Mouse (Mus musculus): ENCODE data around the gene Uggt1. TPM values are rescaled to one million over a fixed set of nuclear protein-coding genes. Genes with fewer than 3 reads are reported as not detected.

The Uggt1 gene
- polyA plus RNA-seq, 1 experiment = 15.9 TPM

DNA sequence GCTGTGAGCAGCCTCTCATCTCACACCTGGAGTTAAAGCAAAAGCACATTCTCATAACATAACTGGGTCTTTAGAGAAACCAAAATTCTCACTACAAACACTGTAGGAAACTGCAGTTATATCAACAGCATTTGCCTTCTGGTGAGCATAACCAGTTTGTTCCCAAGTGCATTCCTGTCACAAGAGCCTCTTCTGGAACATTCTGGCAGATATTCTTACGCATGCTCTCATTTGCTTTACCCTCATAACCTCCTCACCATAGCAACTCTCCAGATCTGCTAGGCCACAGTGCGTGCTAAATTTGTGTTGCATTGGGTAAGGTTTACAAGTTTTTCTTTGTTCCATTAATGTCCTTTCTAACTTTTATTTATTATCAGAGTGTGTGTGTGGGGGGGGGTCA lies 14.8 kb upstream of the Uggt1 start:
- 95% methylated on average over 2 of the region's 2 CpGs for WGBS
- Histone ChIP-seq H3K4me3 (ENCODE audit: extremely low read depth, insufficient read depth, insufficient read length) (no peak overlapping the region), H3K36me3 (ENCODE audit: control insufficient read depth, insufficient read depth, low read length) (no peaks in the 10 kb centered on the region), H3K4me1 (ENCODE audit: control insufficient read depth, insufficient read depth, insufficient read length) (peaks cover 23% of the 10 kb centered on the region), H3K27me3 (ENCODE audit: control insufficient read depth, insufficient read depth, low read length) (no peaks in the 10 kb centered on the region), H3K27ac (ENCODE audit: insufficient read depth, low read length) (no peak overlapping the region)
- TF ChIP-seq CTCF (IDR thresholded peaks at IDR 0.05; ENCODE audit: extremely low read depth, insufficient read depth, insufficient read length, insufficient replicate concordance) = no peak
- no peak for TF ChIP-seq POLR2A (IDR thresholded peaks at IDR 0.05; ENCODE audit: low read depth, low read length)
- DNase-seq (ENCODE audit: low read depth in 1 of 2, low spot score in 2 of 2) = no peak

DNA sequence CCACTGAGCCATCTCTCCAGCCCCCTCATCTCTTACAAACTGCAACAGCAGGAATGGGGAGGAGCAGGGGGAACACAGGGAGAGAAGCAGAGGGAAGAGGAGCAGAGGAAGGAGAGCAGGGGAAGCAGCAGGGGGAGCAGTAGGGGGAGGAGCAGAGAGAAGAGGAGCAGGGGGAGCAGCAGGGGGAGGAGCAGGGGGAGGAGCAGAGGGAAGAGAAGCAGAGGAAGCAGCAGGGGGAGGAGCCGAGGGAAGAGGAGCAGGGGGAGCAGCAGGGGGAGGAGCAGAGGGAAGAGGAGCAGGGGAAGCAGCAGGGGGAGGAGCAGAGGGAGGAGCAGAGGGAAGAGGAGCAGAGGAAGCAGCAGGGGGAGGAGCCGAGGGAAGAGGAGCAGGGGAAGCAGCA lies 14.1 kb upstream of the Uggt1 start:
- TF ChIP-seq POLR2A (IDR thresholded peaks at IDR 0.05; ENCODE audit: low read depth, low read length) (no peak), CTCF (IDR thresholded peaks at IDR 0.05; ENCODE audit: extremely low read depth, insufficient read depth, insufficient read length, insufficient replicate concordance) (no peak)
- WGBS = 48% methylated on average over 2 of the region's 2 CpGs
- peaks cover 23% of the 10 kb centered on the region for H3K4me1 ChIP-seq (ENCODE audit: control insufficient read depth, insufficient read depth, insufficient read length)

DNA sequence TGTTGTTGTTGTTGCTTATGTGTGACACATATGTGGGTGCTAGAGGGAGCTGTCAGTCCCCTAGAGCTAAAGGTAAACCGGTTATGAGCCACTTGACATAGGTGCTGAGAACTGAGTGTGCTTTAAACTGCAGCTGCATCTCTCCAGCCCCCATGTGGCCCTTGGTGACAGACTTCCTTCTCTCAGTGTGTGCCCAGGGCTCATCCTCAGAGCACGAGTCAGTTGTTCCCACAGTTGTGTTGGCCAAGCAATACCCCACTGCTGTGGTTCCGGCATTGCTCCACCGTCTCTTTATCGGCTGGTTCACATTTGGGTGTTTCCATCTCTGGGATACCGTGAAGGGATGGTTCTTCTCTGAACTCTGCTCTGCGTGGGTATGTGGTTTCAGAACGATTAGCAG lies 12.8 kb upstream of the Uggt1 start:
- whole genome bisulfite sequencing = 74% methylated on average over 8 of the region's 8 CpGs
- no peak overlapping the region for H3K27ac ChIP-seq (ENCODE audit: insufficient read depth, low read length)
- H3K4me1 ChIP-seq (ENCODE audit: control insufficient read depth, insufficient read depth, insufficient read length) = peaks cover 16% of the 10 kb centered on the region

More for the DNA sequence above, 14.1 kb upstream of the Uggt1 start:
- H3K36me3 ChIP-seq (ENCODE audit: control insufficient read depth, insufficient read depth, low read length) = no peaks in the 10 kb centered on the region
- DNase-seq (ENCODE audit: low read depth in 1 of 2, low spot score in 2 of 2) = no peak
- no peaks in the 10 kb centered on the region for H3K27me3 ChIP-seq (ENCODE audit: control insufficient read depth, insufficient read depth, low read length)
- no peak overlapping the region for H3K4me3 ChIP-seq (ENCODE audit: extremely low read depth, insufficient read depth, insufficient read length)
- H3K27ac ChIP-seq (ENCODE audit: insufficient read depth, low read length) = no peak overlapping the region

DNA sequence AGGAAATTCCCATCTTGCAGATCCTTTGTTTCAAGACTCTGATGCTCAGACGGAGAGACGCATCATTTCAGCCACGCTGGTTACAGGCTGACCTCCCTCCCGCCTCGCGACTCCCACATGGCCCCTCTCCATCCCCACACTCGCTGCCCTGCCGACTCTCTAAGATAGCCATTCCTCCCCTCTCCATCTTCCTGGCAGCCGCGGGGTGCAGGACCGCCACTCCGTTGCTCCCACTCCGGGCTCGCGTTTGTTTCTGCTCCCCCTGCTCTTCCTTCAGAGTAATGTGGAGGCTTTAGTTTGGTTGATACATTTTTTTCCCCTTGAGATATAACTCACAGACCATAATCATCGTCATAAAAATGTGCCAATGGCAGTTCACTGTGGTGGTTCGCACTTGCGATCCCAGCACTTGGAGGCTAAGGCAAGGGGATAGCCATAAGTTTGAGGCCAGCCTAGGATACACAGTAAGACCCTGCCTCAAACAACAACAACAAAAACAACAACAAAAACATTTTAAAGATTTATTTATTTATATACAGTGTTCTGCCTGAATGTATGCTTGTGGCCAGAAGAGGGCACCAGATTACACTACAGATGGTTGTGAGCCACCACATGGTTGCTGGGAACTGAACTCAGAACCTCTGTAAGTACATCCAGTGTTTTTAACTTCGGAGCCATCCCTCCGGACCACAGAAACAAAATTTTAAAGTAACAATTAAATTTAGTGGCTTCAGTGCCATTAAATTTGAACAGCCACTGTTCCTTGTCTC lies 11.5 kb upstream of the Uggt1 start:
- 93% methylated on average over 20 of the region's 20 CpGs for WGBS
- Histone ChIP-seq H3K4me1 (ENCODE audit: control insufficient read depth, insufficient read depth, insufficient read length) (peaks cover 4% of the 10 kb centered on the region), H3K27me3 (ENCODE audit: control insufficient read depth, insufficient read depth, low read length) (no peaks in the 10 kb centered on the region), H3K4me3 (ENCODE audit: extremely low read depth, insufficient read depth, insufficient read length) (no peak overlapping the region), H3K27ac (ENCODE audit: insufficient read depth, low read length) (no peak overlapping the region), H3K36me3 (ENCODE audit: control insufficient read depth, insufficient read depth, low read length) (no peaks in the 10 kb centered on the region)
- TF ChIP-seq POLR2A (IDR thresholded peaks at IDR 0.05; ENCODE audit: low read depth, low read length) (no peak), CTCF (IDR thresholded peaks at IDR 0.05; ENCODE audit: extremely low read depth, insufficient read depth, insufficient read length, insufficient replicate concordance) (no peak)
- DNase-seq (ENCODE audit: low read depth in 1 of 2, low spot score in 2 of 2) = no peak

More for the DNA sequence above, 12.8 kb upstream of the Uggt1 start:
- DNase-seq (ENCODE audit: low read depth in 1 of 2, low spot score in 2 of 2) = no peak
- no peaks in the 10 kb centered on the region for H3K36me3 ChIP-seq (ENCODE audit: control insufficient read depth, insufficient read depth, low read length)
- H3K27me3 ChIP-seq (ENCODE audit: control insufficient read depth, insufficient read depth, low read length) = no peaks in the 10 kb centered on the region
- no peak for TF ChIP-seq POLR2A (IDR thresholded peaks at IDR 0.05; ENCODE audit: low read depth, low read length)
- TF ChIP-seq CTCF (IDR thresholded peaks at IDR 0.05; ENCODE audit: extremely low read depth, insufficient read depth, insufficient read length, insufficient replicate concordance) = no peak
- no peak overlapping the region for H3K4me3 ChIP-seq (ENCODE audit: extremely low read depth, insufficient read depth, insufficient read length)

DNA sequence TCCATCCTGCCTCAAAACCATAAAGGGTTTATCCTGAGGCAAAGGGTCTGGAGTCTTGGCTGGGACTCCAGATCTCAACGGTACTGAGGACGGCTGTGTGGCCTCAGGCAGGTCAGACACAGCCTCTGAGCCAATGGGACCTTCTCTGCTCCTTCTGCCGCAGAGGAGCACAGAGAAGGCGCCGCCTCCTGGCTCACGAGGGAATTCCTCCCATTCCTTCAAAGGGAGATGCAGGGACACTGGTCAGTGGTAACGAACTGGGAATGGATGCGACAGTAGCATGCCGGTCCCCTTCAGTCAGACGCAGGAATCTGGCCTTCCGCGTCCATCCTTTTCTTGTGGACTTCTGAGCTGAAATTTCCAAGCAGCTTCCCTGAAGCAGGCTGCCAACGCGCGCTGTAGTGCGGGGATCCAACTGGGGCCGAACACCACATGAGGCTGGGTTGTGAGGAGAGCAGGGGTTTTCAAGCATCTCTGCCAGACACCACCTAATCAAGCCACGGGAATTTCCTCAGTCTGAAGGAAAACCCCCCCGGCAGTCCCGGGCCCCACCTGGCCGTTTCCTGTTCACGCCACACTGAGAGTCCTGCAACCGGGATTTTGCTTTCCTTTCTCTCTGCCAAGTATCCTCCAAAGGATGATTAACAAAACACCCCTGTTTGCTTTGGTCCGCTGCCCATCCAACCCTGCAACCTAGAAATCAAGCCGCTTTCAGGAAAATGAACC lies 10.3 kb upstream of the Uggt1 start:
- H3K36me3 ChIP-seq (ENCODE audit: control insufficient read depth, insufficient read depth, low read length) = no peaks in the 10 kb centered on the region
- H3K27me3 ChIP-seq (ENCODE audit: control insufficient read depth, insufficient read depth, low read length) = no peaks in the 10 kb centered on the region
- no peak overlapping the region for H3K27ac ChIP-seq (ENCODE audit: insufficient read depth, low read length)
- H3K4me1 ChIP-seq (ENCODE audit: control insufficient read depth, insufficient read depth, insufficient read length) = no peaks in the 10 kb centered on the region; the same call in 1 of the 2 replicates
- H3K4me3 ChIP-seq (ENCODE audit: extremely low read depth, insufficient read depth, insufficient read length) = no peak overlapping the region
- 72% methylated on average over 25 of the region's 25 CpGs for WGBS
- no peak for DNase-seq (ENCODE audit: low read depth in 1 of 2, low spot score in 2 of 2)
- TF ChIP-seq POLR2A (IDR thresholded peaks at IDR 0.05; ENCODE audit: low read depth, low read length) (no peak), CTCF (IDR thresholded peaks at IDR 0.05; ENCODE audit: extremely low read depth, insufficient read depth, insufficient read length, insufficient replicate concordance) (no peak)

DNA sequence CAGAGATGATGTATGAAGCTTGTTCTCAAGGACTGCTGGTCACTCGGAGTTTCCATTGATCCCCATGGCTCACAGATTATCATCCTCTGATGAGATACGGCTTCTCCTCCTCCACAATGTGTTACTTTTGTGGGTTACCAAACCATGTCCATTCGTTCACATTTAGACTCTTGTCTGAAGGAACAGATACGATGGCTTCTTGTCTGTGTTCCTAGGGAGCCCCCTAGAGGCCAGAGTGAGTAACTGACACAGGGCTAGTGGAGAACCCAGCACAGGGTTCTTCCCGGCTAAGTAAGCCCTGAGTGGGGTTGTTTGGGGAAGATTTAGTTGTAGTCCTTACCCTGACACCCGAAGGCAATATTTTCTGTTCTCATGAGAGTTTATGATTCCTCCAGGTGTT lies 8.3 kb upstream of the Uggt1 start:
- DNase-seq (ENCODE audit: low read depth in 1 of 2, low spot score in 2 of 2) = peak; percentile 62 to 76
- Histone ChIP-seq H3K27me3 (ENCODE audit: control insufficient read depth, insufficient read depth, low read length) (no peaks in the 10 kb centered on the region), H3K4me1 (ENCODE audit: control insufficient read depth, insufficient read depth, insufficient read length) (no peaks in the 10 kb centered on the region; the same call in 1 of the 2 replicates), H3K36me3 (ENCODE audit: control insufficient read depth, insufficient read depth, low read length) (no peaks in the 10 kb centered on the region), H3K27ac (ENCODE audit: insufficient read depth, low read length) (no peak overlapping the region), H3K4me3 (ENCODE audit: extremely low read depth, insufficient read depth, insufficient read length) (no peak overlapping the region)
- TF ChIP-seq CTCF (IDR thresholded peaks at IDR 0.05; ENCODE audit: extremely low read depth, insufficient read depth, insufficient read length, insufficient replicate concordance) (peak; percentile 73; the same call in 1 of the 2 replicates), POLR2A (IDR thresholded peaks at IDR 0.05; ENCODE audit: low read depth, low read length) (no peak)
- 4% methylated on average over 6 of the region's 6 CpGs for WGBS
